Mouse (Mus musculus) forebrain, embryonic 15.5 days (tissue): Measurements from ENCODE around the gene Uxt. TPM values are rescaled to one million over a fixed set of nuclear protein-coding genes. Genes with fewer than 3 reads are reported as not detected.

ENCODE experiments used
- ATAC-seq: fragments of 200-750 bp; cut with Nextera tagmentation; replicated peaks from 2 replicates; pipeline ENCODE4 v1.8.0; 2017; ENCODE audit warnings: mild to moderate bottlenecking, moderate TSS enrichment, moderate library complexity
- H3K27ac ChIP-seq: fragments of 300-500 bp; sonication (generic); replicated peaks from 2 replicates; pipeline ENCODE4 v1.5.1; 2015; ENCODE audit warnings: mild to moderate bottlenecking, inconsistent platforms
- H3K27me3 ChIP-seq: fragments of 300-500 bp; sonication (generic); 2 replicates; pipeline ENCODE4 v1.6.1; 2015; ENCODE audit warnings: inconsistent platforms
- H3K36me3 ChIP-seq: fragments of 300-500 bp; sonication (generic); 2 replicates; pipeline ENCODE4 v1.6.1; 2015; ENCODE audit warnings: mild to moderate bottlenecking, inconsistent platforms
- H3K4me1 ChIP-seq: fragments of 300-500 bp; sonication (generic); 2 replicates; pipeline ENCODE4 v1.6.1; 2015; ENCODE audit warnings: inconsistent platforms
- H3K4me2 ChIP-seq: fragments of 300-500 bp; sonication (generic); replicated peaks from 2 replicates; pipeline ENCODE4 v1.6.1; 2015; ENCODE audit warnings: mild to moderate bottlenecking, inconsistent platforms
- H3K4me3 ChIP-seq: fragments of 300-500 bp; sonication (generic); 2 replicates; pipeline ENCODE4 v1.5.1; 2015; ENCODE audit warnings: mild to moderate bottlenecking, inconsistent platforms
- H3K9ac ChIP-seq: fragments of 300-500 bp; sonication (generic); replicated peaks from 2 replicates; pipeline ENCODE4 v1.6.1; 2015; ENCODE audit warnings: mild to moderate bottlenecking, inconsistent platforms
- H3K9me3 ChIP-seq: fragments of 300-500 bp; sonication (generic); 2 replicates; pipeline ENCODE4 v1.6.1; 2016; ENCODE audit warnings: inconsistent platforms
- WGBS: fragments of 180-500 bp; shearing (Covaris S2); methylation state at CpG from one replicate; pipeline ENCODE4 v1.1.7; 2015; ENCODE audit warnings: mixed read lengths; 5-methylcytosine and 5-hydroxymethylcytosine counted together
- polyA plus RNA-seq: library from polyadenylated mRNA; unstranded; fragments of >200 nt; fragmentation: Nextera tagmentation; extraction: Ambion mirVana; gene quantifications from 2 replicates; pipeline ENCODE4 v1.2.1, GENCODE M21; 2015

The Uxt gene
- polyA plus RNA-seq, result 43.3 and 44.8 TPM in 2 replicates

- peak within 1 kb of the TSS; percentile 56 for H3K4me3 ChIP-seq
- H3K27ac ChIP-seq, result peak within 1 kb of the TSS; percentile 84
- peak; percentile 98 for ATAC-seq
- 15% methylated on average over 57 of the region's 57 CpGs for WGBS
- no peaks in the 10 kb centered on the region for H3K9me3 ChIP-seq
- H3K9ac ChIP-seq, result peak within 1 kb of the TSS; percentile 52
- H3K4me1 ChIP-seq, result peaks cover 6% of the 10 kb centered on the region; the same call in 1 of the 2 replicates
- peak within 1 kb of the TSS; percentile 43 for H3K4me2 ChIP-seq
- H3K27me3 ChIP-seq, result no peaks in the 10 kb centered on the region
- H3K36me3 ChIP-seq, result peaks cover 3% of the 10 kb centered on the region; the same call in 1 of the 2 replicates
These were observed at the start of gene Uxt for GRCm38 (mm10) chrX:20961477-20962378. Gene Uxt, minus strand, starts transcription at chrX:20962017.

- H3K27ac ChIP-seq, result no peak overlapping the region
- H3K4me3 ChIP-seq, result no peak overlapping the region
- no peak overlapping the region for H3K9ac ChIP-seq
- ATAC-seq, result no peak
- H3K9me3 ChIP-seq, result no peaks in the 10 kb centered on the region
- H3K4me2 ChIP-seq, result no peak overlapping the region
- 57% methylated on average over 1 of the region's 1 CpGs for WGBS
- H3K36me3 ChIP-seq, result no peaks in the 10 kb centered on the region
- no peaks in the 10 kb centered on the region for H3K4me1 ChIP-seq
- no peaks in the 10 kb centered on the region for H3K27me3 ChIP-seq
These were observed 19.1 kb upstream of the Uxt start for GRCm38 (mm10) chrX:20980901-20981300.

- ATAC-seq, result peak; percentile 98
- H3K9me3 ChIP-seq, result no peaks in the 10 kb centered on the region
- WGBS, result 25% methylated on average over 30 of the region's 30 CpGs
These were observed 11.5 kb downstream of the Uxt start, which contains the start of gene Elk1 for GRCm38 (mm10) chrX:20950191-20950880. Gene Elk1, minus strand, starts transcription at chrX:20950608.

DNA sequence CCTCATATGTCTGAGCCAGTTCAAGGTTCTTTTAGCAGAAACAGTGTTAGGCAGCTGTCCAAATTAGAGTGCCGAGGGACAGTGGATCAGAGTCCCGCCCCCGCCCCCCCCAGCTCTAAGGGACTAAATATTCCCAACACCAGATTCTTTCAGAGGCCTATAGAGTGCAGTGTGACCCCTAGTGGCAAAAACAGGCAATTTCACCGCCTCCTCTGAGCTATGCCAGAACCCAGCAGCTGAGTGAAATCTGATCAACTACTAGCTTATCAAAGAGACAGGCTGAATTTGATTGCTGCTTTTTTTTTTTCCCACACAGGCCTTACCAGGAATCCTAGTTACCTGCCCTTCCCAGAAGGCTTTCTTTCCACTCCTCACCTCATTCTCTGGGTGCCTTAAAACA lies 15.8 kb downstream of the Uxt start:
- Histone ChIP-seq H3K4me1 (peaks cover 14% of the 10 kb centered on the region), H3K9ac (no peak overlapping the region), H3K27ac (no peak overlapping the region), H3K36me3 (no peaks in the 10 kb centered on the region), H3K27me3 (no peaks in the 10 kb centered on the region), H3K9me3 (no peaks in the 10 kb centered on the region), H3K4me3 (no peak overlapping the region), H3K4me2 (no peak overlapping the region)
- ATAC-seq, result no peak
- WGBS, result 16% methylated on average over 4 of the region's 4 CpGs

More at GRCm38 (mm10) chrX:20950191-20950880, 11.5 kb downstream of the Uxt start, which contains the start of gene Elk1:
- H3K4me3 ChIP-seq, result peak within 1 kb of the TSS; percentile 70
- peak within 1 kb of the TSS; percentile 82 for H3K27ac ChIP-seq
- H3K27me3 ChIP-seq, result no peaks in the 10 kb centered on the region
- no peaks in the 10 kb centered on the region for H3K36me3 ChIP-seq
- peaks cover 14% of the 10 kb centered on the region for H3K4me1 ChIP-seq
- H3K9ac ChIP-seq, result peak within 1 kb of the TSS; percentile 67
- peak within 1 kb of the TSS; percentile 46 for H3K4me2 ChIP-seq

DNA sequence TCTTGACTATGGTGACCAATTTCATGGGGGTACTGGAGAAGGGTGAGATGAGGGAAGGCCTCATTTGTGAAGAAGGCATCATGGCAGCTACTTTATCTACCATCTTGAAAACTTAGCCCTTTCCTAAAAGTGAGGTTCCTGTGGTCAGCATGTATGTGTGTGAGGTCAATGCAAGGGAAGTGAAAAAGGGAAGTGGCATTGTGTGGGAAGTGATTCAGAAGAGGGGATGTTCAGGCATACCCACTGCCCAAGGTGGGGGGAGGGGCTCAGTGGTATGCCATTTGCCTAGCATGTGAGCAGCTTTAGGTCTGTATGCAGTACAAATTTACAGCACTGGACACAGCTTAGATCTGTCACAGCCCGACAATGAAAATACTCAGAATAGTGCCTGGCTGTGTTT lies 29.9 kb downstream of the Uxt start:
- Histone ChIP-seq H3K27ac (no peak overlapping the region), H3K4me3 (no peak overlapping the region), H3K36me3 (peaks cover 14% of the 10 kb centered on the region; the same call in 1 of the 2 replicates), H3K9me3 (no peaks in the 10 kb centered on the region), H3K4me1 (no peaks in the 10 kb centered on the region), H3K9ac (no peak overlapping the region), H3K4me2 (no peak overlapping the region), H3K27me3 (no peaks in the 10 kb centered on the region)
- 93% methylated on average over 1 of the region's 1 CpGs for WGBS
- ATAC-seq, result no peak

GRCm38 (mm10) chrX:20931364-20931763 lies 30.5 kb downstream of the Uxt start, which contains the start of gene Cfp:
Gene Cfp, minus strand, starts transcription at chrX:20931555.
- no peaks in the 10 kb centered on the region for H3K27me3 ChIP-seq
- H3K4me1 ChIP-seq, result no peaks in the 10 kb centered on the region
- no peak for ATAC-seq
- H3K27ac ChIP-seq, result no peak within 1 kb of the TSS
- H3K9me3 ChIP-seq, result no peaks in the 10 kb centered on the region
- peaks cover 15% of the 10 kb centered on the region; the same call in 1 of the 2 replicates for H3K36me3 ChIP-seq
- no peak within 1 kb of the TSS for H3K4me2 ChIP-seq
- H3K4me3 ChIP-seq, result no peak within 1 kb of the TSS
- no peak within 1 kb of the TSS for H3K9ac ChIP-seq
- WGBS, result 81% methylated on average over 1 of the region's 1 CpGs

DNA sequence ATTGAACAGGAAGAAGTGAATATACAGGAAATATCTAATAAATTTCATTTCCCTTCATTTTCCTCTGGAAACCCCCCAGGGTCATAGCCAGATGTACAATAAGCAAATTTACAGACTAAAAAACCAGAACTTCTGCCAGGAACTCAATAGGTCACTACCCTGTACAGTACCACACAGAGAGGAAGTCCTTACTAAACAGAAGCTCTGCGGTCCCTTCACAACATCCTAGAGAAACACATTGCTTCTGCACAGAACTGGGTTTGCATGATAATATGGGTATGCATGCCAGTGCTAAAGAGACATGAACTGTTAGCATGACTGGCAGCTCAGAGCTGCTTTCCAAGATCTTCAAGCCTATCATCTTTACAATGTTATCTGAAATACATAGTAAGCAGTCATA lies 32.0 kb downstream of the Uxt start:
- ATAC-seq, result no peak
- Histone ChIP-seq H3K9me3 (no peaks in the 10 kb centered on the region), H3K9ac (no peak overlapping the region), H3K27ac (no peak overlapping the region), H3K27me3 (no peaks in the 10 kb centered on the region), H3K4me3 (no peak overlapping the region), H3K4me2 (no peak overlapping the region), H3K36me3 (peaks cover 12% of the 10 kb centered on the region; the same call in 1 of the 2 replicates), H3K4me1 (no peaks in the 10 kb centered on the region)
- WGBS, result 96% methylated on average over 1 of the region's 1 CpGs

- Histone ChIP-seq H3K4me2 (no peak overlapping the region), H3K9ac (no peak overlapping the region), H3K27ac (no peak overlapping the region), H3K4me1 (0 out of 2 replicates have a peak, but pooled peaks cover 2% of the 10 kb centered on the region), H3K36me3 (peaks cover 10% of the 10 kb centered on the region; the same call in 1 of the 2 replicates), H3K27me3 (no peaks in the 10 kb centered on the region), H3K4me3 (no peak overlapping the region), H3K9me3 (no peaks in the 10 kb centered on the region)
- ATAC-seq, result no peak
These were observed 36.8 kb downstream of the Uxt start for GRCm38 (mm10) chrX:20924976-20925375.

- no peak overlapping the region for H3K4me3 ChIP-seq
- no peaks in the 10 kb centered on the region for H3K27me3 ChIP-seq
- H3K36me3 ChIP-seq, result peaks cover 9% of the 10 kb centered on the region; the same call in 1 of the 2 replicates
- no peak for ATAC-seq
- 87% methylated on average over 1 of the region's 1 CpGs for WGBS
- H3K9ac ChIP-seq, result no peak overlapping the region
- H3K4me1 ChIP-seq, result peaks cover 10% of the 10 kb centered on the region; the same call in 1 of the 2 replicates
- H3K4me2 ChIP-seq, result no peak overlapping the region
- no peaks in the 10 kb centered on the region for H3K9me3 ChIP-seq
- no peak overlapping the region for H3K27ac ChIP-seq
These were observed 38.3 kb downstream of the Uxt start for GRCm38 (mm10) chrX:20923506-20923905.

GRCm38 (mm10) chrX:20921366-20921765 lies 40.5 kb downstream of the Uxt start:
- H3K36me3 ChIP-seq, result 0 out of 2 replicates have a peak, but pooled peaks cover under 1% of the 10 kb centered on the region
- H3K9me3 ChIP-seq, result no peaks in the 10 kb centered on the region
- peak overlapping the region; percentile 60 for H3K4me2 ChIP-seq
- no peak overlapping the region for H3K9ac ChIP-seq
- H3K27me3 ChIP-seq, result no peaks in the 10 kb centered on the region
- H3K4me1 ChIP-seq, result peaks cover 10% of the 10 kb centered on the region; the same call in 1 of the 2 replicates
- WGBS, result 40% methylated on average over 5 of the region's 5 CpGs
- peak overlapping the region; percentile 40 for H3K27ac ChIP-seq
- H3K4me3 ChIP-seq, result peak overlapping the region; percentile 64
- ATAC-seq, result no peak; the same call in 1 of the 2 replicates

DNA sequence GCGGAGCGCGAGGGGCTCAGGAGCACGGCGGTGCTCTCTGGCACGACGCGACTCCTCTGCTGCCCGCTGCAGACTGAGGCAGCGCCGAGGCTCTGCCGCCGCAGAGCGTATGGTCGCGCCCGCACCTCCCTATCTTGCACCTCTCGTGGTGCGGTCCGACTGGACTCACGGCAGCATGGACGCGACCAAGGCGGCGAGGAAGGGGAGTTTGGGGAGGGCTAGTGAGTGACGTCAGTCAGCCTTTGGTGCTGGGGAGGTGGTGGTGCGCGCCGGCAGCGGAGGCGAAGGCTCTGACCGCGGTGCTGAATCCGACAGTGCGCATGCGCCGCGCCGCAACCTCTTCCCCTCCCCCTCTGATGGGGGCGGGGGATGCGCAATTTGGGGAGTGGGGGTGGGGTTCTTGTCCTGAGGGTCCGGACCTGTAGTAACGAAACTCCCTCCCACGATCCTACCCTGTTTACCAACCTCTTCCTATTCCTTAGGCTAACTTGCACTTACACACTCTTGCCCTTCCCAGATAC lies 40.9 kb downstream of the Uxt start, which contains the start of gene Syn1:
Gene Syn1, minus strand, starts transcription at position 161 of the 521 bp plus-strand sequence.
- ATAC-seq, result peak; percentile 98
- Histone ChIP-seq H3K9me3 (no peaks in the 10 kb centered on the region), H3K27ac (peak within 1 kb of the TSS; percentile 79), H3K27me3 (no peaks in the 10 kb centered on the region), H3K9ac (peak within 1 kb of the TSS; percentile 59), H3K4me1 (peaks cover 10% of the 10 kb centered on the region; the same call in 1 of the 2 replicates), H3K36me3 (no peaks in the 10 kb centered on the region), H3K4me2 (peak within 1 kb of the TSS; percentile 60), H3K4me3 (peak within 1 kb of the TSS; percentile 64)
- 13% methylated on average over 28 of the region's 44 CpGs for WGBS
